8 mouse cellular contexts compared by ENCODE assay signal in the genomic region with DNA sequence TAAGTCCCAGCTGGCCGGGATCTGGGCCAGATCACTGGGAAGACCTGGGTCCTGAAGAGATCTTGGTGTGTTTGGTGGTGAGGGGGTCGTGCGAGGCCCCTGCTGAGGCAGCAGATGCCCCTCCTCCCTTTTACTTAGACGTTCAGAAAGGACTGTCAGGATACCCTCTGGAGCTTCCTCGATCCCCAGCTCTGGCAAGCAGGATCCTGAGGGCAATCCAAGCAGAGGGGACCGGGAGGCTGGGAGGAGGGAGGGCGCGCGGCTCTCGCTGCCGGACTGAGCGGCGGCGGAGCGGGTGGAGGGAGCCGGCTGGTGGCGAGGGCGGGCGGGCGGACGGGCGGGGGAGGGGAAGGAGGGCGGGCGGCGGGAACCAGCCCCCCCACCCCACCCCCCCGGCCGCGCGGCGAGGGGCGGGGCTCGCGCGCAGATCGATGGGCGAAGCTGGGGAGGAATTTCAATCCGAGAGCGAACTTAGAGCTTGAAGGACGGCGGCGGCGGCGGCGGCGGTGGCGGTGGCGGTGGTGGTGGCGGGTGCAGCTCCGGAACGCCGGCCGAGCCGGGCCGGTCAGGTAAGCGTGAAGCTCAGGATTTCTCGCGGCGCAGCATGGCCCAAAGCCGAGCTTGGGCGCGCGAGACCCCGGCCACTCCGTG. TPM values are rescaled to one million over a fixed set of nuclear protein-coding genes. Genes with fewer than 3 reads are reported as not detected.
DNase-seq lines count a peak whose midpoint lies in the region; ATAC-seq and TF ChIP-seq lines count a peak whose summit lies in the region.

No protein-coding gene starts in this region.

- ATAC-seq in forebrain, embryonic 13.5 days, result 0 out of 2 replicates have a peak, but pooled peaks have one; percentile 25
- ATAC-seq in midbrain, embryonic 15.5 days (replicated peaks), result no peak

- peak overlapping the region; percentile 37; the same call in 1 of the 2 replicates for H3K4me3 ChIP-seq in liver, adult 2 months (ENCODE audit: insufficient read depth, low read depth, low read length)
- peak overlapping the region; percentile 51 for H3K4me3 ChIP-seq in forebrain, embryonic 13.5 days
- peak overlapping the region; percentile 45 for H3K4me3 ChIP-seq in midbrain, embryonic 15.5 days

- peaks cover 50% of the 10 kb centered on the region for H3K27me3 ChIP-seq in liver, adult 2 months (ENCODE audit: control insufficient read depth, insufficient read depth, low read length)
- H3K27me3 ChIP-seq in forebrain, embryonic 13.5 days, result peaks cover 88% of the 10 kb centered on the region
- H3K27me3 ChIP-seq in midbrain, embryonic 15.5 days (replicated peaks), result peaks cover 57% of the 10 kb centered on the region

- no peaks in the 10 kb centered on the region for H3K9me3 ChIP-seq in forebrain, embryonic 13.5 days (replicated peaks)
- no peaks in the 10 kb centered on the region for H3K9me3 ChIP-seq in midbrain, embryonic 15.5 days

- peak overlapping the region; percentile 8; the same call in 1 of the 2 replicates for H3K9ac ChIP-seq in liver, adult 2 months (ENCODE audit: low read depth, low read length)
- H3K9ac ChIP-seq in forebrain, embryonic 13.5 days, result peak overlapping the region; percentile 71
- H3K9ac ChIP-seq in midbrain, embryonic 15.5 days, result peak overlapping the region; percentile 47

- H3K4me1 ChIP-seq in liver, adult 2 months (ENCODE audit: control insufficient read depth, insufficient read depth, low read length), result peaks cover 16% of the 10 kb centered on the region
- H3K4me1 ChIP-seq in forebrain, embryonic 13.5 days, result peaks cover 55% of the 10 kb centered on the region
- H3K4me1 ChIP-seq in midbrain, embryonic 15.5 days, result peaks cover 50% of the 10 kb centered on the region

- H3K79me2 ChIP-seq in liver, adult 2 months (ENCODE audit: control insufficient read depth, insufficient read depth, low read length), result no peaks in the 10 kb centered on the region

- H3K27ac ChIP-seq in liver, adult 2 months (replicated peaks; ENCODE audit: insufficient read depth, low read depth, low read length), result no peak overlapping the region
- peak overlapping the region; percentile 48 for H3K27ac ChIP-seq in forebrain, embryonic 13.5 days
- peak overlapping the region; percentile 41; the same call in 1 of the 2 replicates for H3K27ac ChIP-seq in midbrain, embryonic 15.5 days

- peak overlapping the region; percentile 98 for H3K4me2 ChIP-seq in forebrain, embryonic 13.5 days
- peak overlapping the region; percentile 99 for H3K4me2 ChIP-seq in midbrain, embryonic 15.5 days

- TF ChIP-seq CTCF in liver, adult 2 months (IDR thresholded peaks at IDR 0.05; ENCODE audit: low read depth, low read length), result no peak

- no peak for TF ChIP-seq POLR2A in liver, adult 2 months (IDR thresholded peaks at IDR 0.05; ENCODE audit: extremely low read depth, insufficient read depth, low read length)

- DNase-seq in liver, adult 2 months (ENCODE audit: extremely low read depth, low read depth, low spot score), result no peak
- DNase-seq in liver, result no peak
- DNase-seq in kidney, postnatal 14 days, result peak; percentile 55
- no peak for DNase-seq in layer of hippocampus, postnatal 36 days
- DNase-seq in cerebellum, adult 18-20 months, result no peak
- no peak for DNase-seq in T-cell, adult 2 months (ENCODE audit: low spot score)

- WGBS in liver, adult 2 months, result under 1% methylated on average over 36 of the region's 64 CpGs
- 0% methylated on average over 12 of the region's 64 CpGs for WGBS in forebrain, embryonic 13.5 days
- under 1% methylated on average over 49 of the region's 64 CpGs for WGBS in midbrain, embryonic 15.5 days

- H3K36me3 ChIP-seq in liver, adult 2 months (ENCODE audit: control insufficient read depth, insufficient read depth, low read length), result no peaks in the 10 kb centered on the region
- no peaks in the 10 kb centered on the region for H3K36me3 ChIP-seq in forebrain, embryonic 13.5 days (ENCODE audit: poor library complexity, severe bottlenecking)
- H3K36me3 ChIP-seq in midbrain, embryonic 15.5 days (replicated peaks), result no peaks in the 10 kb centered on the region

RNA-seq across cellular contexts. Expression of a gene that starts 4.5 kb away (rescaled TPM):
- not detected in 2 replicates for total RNA-seq in liver, adult 2 months (2014; rRNA removed)
- 0.02 and 0.13 TPM in 2 replicates for polyA plus RNA-seq in liver, adult 2 months (2012; rRNA removed)
- polyA plus RNA-seq in forebrain, embryonic 13.5 days (2015; fragmentation: Nextera tagmentation; extraction: Ambion mirVana), result 0.44 and 1.1 TPM in 2 replicates
- polyA plus RNA-seq in midbrain, embryonic 15.5 days (2015; fragmentation: Nextera tagmentation; extraction: Ambion mirVana), result 2.7 and 4.3 TPM in 2 replicates
- 10 to 100 TPM; 28.3 to 29.6 TPM for total RNA-seq in layer of hippocampus, postnatal 36 days (2021)

Comparison
In these comparisons a context has a peak if more than half of its experiments do, and no peak if none do; other contexts are left out.
1. H3K9ac ChIP-seq: peak in every context shown above with its lines; median percentile 71 in forebrain, embryonic 13.5 days; 47 in midbrain, embryonic 15.5 days; 8 in liver, adult 2 months.